Mouse (Mus musculus): ENCODE results near the gene 1700018F24Rik. TPM values are rescaled to one million over a fixed set of nuclear protein-coding genes. Genes with fewer than 3 reads are reported as not detected.
"Not testable (repeated sequence)": the region's sequence is repeated elsewhere in the genome, so short reads cannot be mapped to it uniquely, and the experiment has no call there.

1700018F24Rik gene
- polyA plus RNA-seq, 1 experiment from 2014 or later, result not detected

DNA sequence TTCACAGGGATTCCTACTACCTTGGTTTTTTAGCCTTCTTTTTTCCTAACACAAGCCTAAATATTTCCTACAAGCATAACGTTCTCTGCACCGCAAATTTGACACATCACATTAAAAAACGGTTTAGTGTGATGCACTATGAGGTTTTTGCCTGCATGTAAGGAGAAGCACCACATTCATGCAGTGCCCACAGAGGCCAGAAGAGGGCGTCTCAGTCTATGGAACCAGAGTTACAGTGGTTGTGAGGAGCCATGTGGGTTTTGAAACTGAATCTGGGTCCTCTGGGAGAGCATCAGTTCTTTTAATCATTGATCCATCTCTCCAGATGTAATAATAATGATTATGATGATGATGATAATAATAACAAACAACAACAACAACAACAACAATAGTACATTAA, 1.2 kb upstream of the 1700018F24Rik start:
- 33% methylated on average over 4 of the region's 4 CpGs for WGBS (ENCODE audit: insufficient replicate concordance)
- H3K4me3 ChIP-seq (replicated peaks), result no peak overlapping the region
- no peak for ATAC-seq (ENCODE audit: insufficient read depth)
- H3K4me1 ChIP-seq (replicated peaks), result no peaks in the 10 kb centered on the region
- H3K36me3 ChIP-seq (replicated peaks), result no peaks in the 10 kb centered on the region
- H3K27me3 ChIP-seq, result no peaks in the 10 kb centered on the region
- no peak overlapping the region for H3K9ac ChIP-seq
- no peak overlapping the region for H3K4me2 ChIP-seq
- H3K9me3 ChIP-seq (replicated peaks), result no peaks in the 10 kb centered on the region
- no peak overlapping the region for H3K27ac ChIP-seq (replicated peaks)

DNA sequence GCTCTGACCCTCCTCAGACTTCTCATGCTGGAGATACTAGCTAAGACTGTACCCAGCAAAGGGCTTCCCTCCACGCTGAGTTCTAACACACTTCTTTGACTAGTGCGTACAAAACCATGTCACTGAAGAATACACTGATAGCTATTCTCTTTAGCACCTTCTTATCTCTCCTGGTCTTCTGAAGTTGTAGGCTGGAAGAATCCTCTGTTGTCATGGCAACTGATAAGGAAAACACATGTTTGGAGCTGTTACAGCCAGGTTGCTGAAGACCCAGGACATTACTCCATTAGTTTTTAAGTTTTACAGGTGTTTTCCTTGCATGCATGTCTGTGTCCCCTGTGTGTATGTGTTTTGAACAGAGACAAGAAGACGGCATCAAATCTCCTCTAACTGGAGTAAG, 11.4 kb downstream of the 1700018F24Rik start:
- WGBS (ENCODE audit: insufficient replicate concordance), result 36% methylated on average over 3 of the region's 3 CpGs
- not testable (repeated sequence) for H3K36me3 ChIP-seq (replicated peaks); H3K4me2 ChIP-seq; H3K9ac ChIP-seq; ATAC-seq (ENCODE audit: insufficient read depth); H3K4me1 ChIP-seq (replicated peaks); H3K9me3 ChIP-seq (replicated peaks); H3K4me3 ChIP-seq (replicated peaks); H3K27me3 ChIP-seq; H3K27ac ChIP-seq (replicated peaks)

- Histone ChIP-seq H3K27me3 (no peaks in the 10 kb centered on the region), H3K4me3 (replicated peaks) (no peak overlapping the region), H3K9ac (no peak overlapping the region), H3K36me3 (replicated peaks) (no peaks in the 10 kb centered on the region), H3K9me3 (replicated peaks) (no peaks in the 10 kb centered on the region), H3K4me2 (no peak overlapping the region), H3K4me1 (replicated peaks) (no peaks in the 10 kb centered on the region), H3K27ac (replicated peaks) (no peak overlapping the region)
- no peak for ATAC-seq (ENCODE audit: insufficient read depth)
- WGBS (ENCODE audit: insufficient replicate concordance), result 59% methylated on average over 8 of the region's 8 CpGs
These were observed 15.1 kb downstream of the 1700018F24Rik start for GRCm38 (mm10) chr5:145057907-145058306.

GRCm38 (mm10) chr5:145058722-145059121, 15.9 kb downstream of the 1700018F24Rik start:
- Histone ChIP-seq H3K9ac (no peak overlapping the region), H3K4me1 (replicated peaks) (no peaks in the 10 kb centered on the region), H3K4me3 (replicated peaks) (no peak overlapping the region), H3K4me2 (no peak overlapping the region), H3K36me3 (replicated peaks) (no peaks in the 10 kb centered on the region), H3K27me3 (no peaks in the 10 kb centered on the region), H3K27ac (replicated peaks) (no peak overlapping the region), H3K9me3 (replicated peaks) (no peaks in the 10 kb centered on the region)
- 69% methylated on average over 7 of the region's 7 CpGs for WGBS (ENCODE audit: insufficient replicate concordance)
- no peak for ATAC-seq (ENCODE audit: insufficient read depth)

- Histone ChIP-seq H3K36me3 (replicated peaks) (no peaks in the 10 kb centered on the region), H3K9ac (no peak overlapping the region), H3K27ac (replicated peaks) (no peak overlapping the region), H3K27me3 (no peaks in the 10 kb centered on the region), H3K4me2 (no peak overlapping the region), H3K4me3 (replicated peaks) (no peak overlapping the region), H3K9me3 (replicated peaks) (no peaks in the 10 kb centered on the region), H3K4me1 (replicated peaks) (no peaks in the 10 kb centered on the region)
- ATAC-seq (ENCODE audit: insufficient read depth), result no peak
- WGBS (ENCODE audit: insufficient replicate concordance), result 58% methylated on average over 2 of the region's 2 CpGs
These were observed 16.7 kb downstream of the 1700018F24Rik start for GRCm38 (mm10) chr5:145059524-145059923.

DNA sequence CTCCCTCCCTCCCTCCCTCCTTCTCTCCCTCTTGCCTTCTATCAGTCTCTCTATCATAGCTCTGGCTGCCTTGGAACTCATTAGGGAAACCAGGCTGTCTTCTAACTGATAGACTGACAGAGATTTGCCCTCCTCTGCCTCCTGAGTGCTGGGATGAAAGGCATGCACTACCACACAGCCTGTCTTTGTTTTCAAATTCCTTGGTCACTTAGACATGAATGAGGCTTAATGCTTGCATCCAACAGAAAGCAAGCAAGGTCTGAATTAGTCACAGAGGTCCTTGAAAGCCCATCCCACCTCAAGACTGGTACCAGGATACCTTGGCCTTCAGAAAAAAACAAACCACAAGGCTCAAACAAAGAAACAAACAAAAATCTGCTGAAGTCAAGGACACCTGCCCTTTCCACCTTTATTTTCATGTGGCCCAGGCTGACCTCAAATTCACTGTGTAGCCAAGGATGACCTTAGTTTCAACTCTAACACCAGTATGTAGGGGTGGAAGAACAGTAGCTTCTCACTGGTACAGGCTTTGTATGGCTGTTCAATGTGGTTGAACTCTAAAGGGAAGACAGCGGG, 22.1 kb downstream of the 1700018F24Rik start:
- Histone ChIP-seq H3K36me3 (replicated peaks) (no peaks in the 10 kb centered on the region), H3K4me2 (no peak overlapping the region), H3K9ac (no peak overlapping the region), H3K4me3 (replicated peaks) (no peak overlapping the region), H3K9me3 (replicated peaks) (no peaks in the 10 kb centered on the region), H3K27ac (replicated peaks) (no peak overlapping the region), H3K4me1 (replicated peaks) (no peaks in the 10 kb centered on the region), H3K27me3 (0 out of 2 replicates have a peak, but pooled peaks cover 4% of the 10 kb centered on the region)
- WGBS (ENCODE audit: insufficient replicate concordance), result 88% methylated on average over 1 of the region's 1 CpGs
- no peak for ATAC-seq (ENCODE audit: insufficient read depth)

DNA sequence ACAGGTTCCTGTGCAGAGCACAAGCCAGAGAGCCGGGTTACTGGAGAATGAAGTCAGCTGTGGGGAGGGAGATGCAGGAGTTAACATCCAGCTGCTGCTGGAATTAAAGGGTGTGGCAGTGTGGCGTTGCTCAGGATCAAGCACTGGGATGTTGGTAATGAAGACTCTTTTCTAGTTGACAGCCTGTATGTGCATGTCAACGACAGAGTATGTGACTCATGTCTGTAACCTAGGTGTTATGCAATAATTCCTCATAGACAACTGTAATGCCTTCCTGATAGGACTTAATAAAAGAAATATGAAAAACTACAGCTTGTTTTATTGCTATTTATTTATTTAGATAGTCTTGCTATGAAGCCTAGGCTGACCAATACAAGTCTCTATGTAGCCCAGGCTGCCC, 26.1 kb downstream of the 1700018F24Rik start:
- Histone ChIP-seq H3K9me3 (replicated peaks) (no peaks in the 10 kb centered on the region), H3K4me3 (replicated peaks) (no peak overlapping the region), H3K27ac (replicated peaks) (no peak overlapping the region), H3K4me1 (replicated peaks) (no peaks in the 10 kb centered on the region), H3K36me3 (replicated peaks) (no peaks in the 10 kb centered on the region), H3K27me3 (0 out of 2 replicates have a peak, but pooled peaks cover 4% of the 10 kb centered on the region), H3K9ac (no peak overlapping the region), H3K4me2 (no peak overlapping the region)
- WGBS (ENCODE audit: insufficient replicate concordance), result 40% methylated on average over 3 of the region's 3 CpGs
- ATAC-seq (ENCODE audit: insufficient read depth), result no peak

GRCm38 (mm10) chr5:145069707-145070106, 26.9 kb downstream of the 1700018F24Rik start:
- Histone ChIP-seq H3K27ac (replicated peaks) (no peak overlapping the region), H3K9me3 (replicated peaks) (no peaks in the 10 kb centered on the region), H3K9ac (no peak overlapping the region), H3K27me3 (0 out of 2 replicates have a peak, but pooled peaks cover 4% of the 10 kb centered on the region), H3K36me3 (replicated peaks) (no peaks in the 10 kb centered on the region), H3K4me2 (no peak overlapping the region), H3K4me3 (replicated peaks) (no peak overlapping the region), H3K4me1 (replicated peaks) (no peaks in the 10 kb centered on the region)
- under 1% methylated on average over 5 of the region's 5 CpGs for WGBS (ENCODE audit: insufficient replicate concordance)
- ATAC-seq (ENCODE audit: insufficient read depth), result no peak

DNA sequence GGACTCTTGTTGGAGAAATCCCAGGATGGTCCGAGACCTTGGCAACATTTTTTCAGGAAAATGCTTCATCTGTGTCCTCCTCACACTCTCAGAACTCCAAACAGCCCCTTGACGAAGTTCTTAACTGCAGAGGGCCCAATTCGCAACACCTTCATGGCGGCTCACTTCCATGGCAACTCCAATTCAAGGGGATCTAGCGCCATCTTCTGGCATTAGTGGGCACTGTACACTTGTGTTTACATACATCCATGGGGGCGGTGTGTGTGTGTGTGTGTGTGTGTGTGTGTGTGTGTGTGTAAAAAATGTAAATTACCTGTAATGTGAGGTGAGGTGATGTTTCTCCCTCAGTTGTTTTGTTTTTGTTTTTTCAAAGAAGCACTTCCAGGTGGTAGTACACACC, 28.6 kb downstream of the 1700018F24Rik start:
- H3K27me3 ChIP-seq, result 0 out of 2 replicates have a peak, but pooled peaks cover 4% of the 10 kb centered on the region
- H3K9ac ChIP-seq, result no peak overlapping the region
- no peak overlapping the region for H3K4me2 ChIP-seq
- 40% methylated on average over 6 of the region's 6 CpGs for WGBS (ENCODE audit: insufficient replicate concordance)
- no peaks in the 10 kb centered on the region for H3K36me3 ChIP-seq (replicated peaks)
- no peaks in the 10 kb centered on the region for H3K4me1 ChIP-seq (replicated peaks)
- no peak for ATAC-seq (ENCODE audit: insufficient read depth)
- H3K9me3 ChIP-seq (replicated peaks), result no peaks in the 10 kb centered on the region
- H3K4me3 ChIP-seq (replicated peaks), result no peak overlapping the region
- no peak overlapping the region for H3K27ac ChIP-seq (replicated peaks)

- WGBS (ENCODE audit: insufficient replicate concordance), result 46% methylated on average over 3 of the region's 3 CpGs
- Histone ChIP-seq H3K4me3 (replicated peaks) (no peak overlapping the region), H3K36me3 (replicated peaks) (no peaks in the 10 kb centered on the region), H3K9me3 (replicated peaks) (no peaks in the 10 kb centered on the region), H3K9ac (no peak overlapping the region), H3K27ac (replicated peaks) (no peak overlapping the region), H3K4me2 (no peak overlapping the region), H3K27me3 (no peaks in the 10 kb centered on the region), H3K4me1 (replicated peaks) (no peaks in the 10 kb centered on the region)
- no peak for ATAC-seq (ENCODE audit: insufficient read depth)
These were observed 32.3 kb downstream of the 1700018F24Rik start for GRCm38 (mm10) chr5:145075081-145075480.

GRCm38 (mm10) chr5:145081866-145082613, 39.2 kb downstream of the 1700018F24Rik start:
- Histone ChIP-seq H3K9me3 (replicated peaks) (no peaks in the 10 kb centered on the region), H3K27ac (replicated peaks) (no peak overlapping the region), H3K36me3 (replicated peaks) (no peaks in the 10 kb centered on the region), H3K4me2 (no peak overlapping the region), H3K9ac (no peak overlapping the region), H3K4me3 (replicated peaks) (no peak overlapping the region), H3K4me1 (replicated peaks) (peaks cover 26% of the 10 kb centered on the region), H3K27me3 (no peaks in the 10 kb centered on the region)
- WGBS (ENCODE audit: insufficient replicate concordance), result 77% methylated on average over 10 of the region's 10 CpGs
- ATAC-seq (ENCODE audit: insufficient read depth), result no peak
